ENCODE assay signal across 8 mouse cellular contexts in genomic region chr4:154871757-154872251, GRCm38 (mm10). TPM values are rescaled to one million over a fixed set of nuclear protein-coding genes. Genes with fewer than 3 reads are reported as not detected.
A peak's percentile ranks its signal among the peaks of the same experiment; 100 is the strongest.
DNase-seq lines count a peak whose midpoint lies in the region; ATAC-seq and TF ChIP-seq lines count a peak whose summit lies in the region.

No protein-coding gene starts in this region.

- H3K9me3 ChIP-seq in ES-Bruce4 (replicated peaks; ENCODE audit: control insufficient read depth, insufficient read depth, low read length, poor library complexity, severe bottlenecking): no peaks in the 10 kb centered on the region
- no peaks in the 10 kb centered on the region for H3K9me3 ChIP-seq in forebrain, embryonic 14.5 days (replicated peaks; ENCODE audit: control insufficient read depth, low read length)

- TF ChIP-seq POLR2A in ES-Bruce4 (IDR thresholded peaks at IDR 0.05; ENCODE audit: insufficient read depth, low read length): no peak

- no peaks in the 10 kb centered on the region for H3K36me3 ChIP-seq in ES-Bruce4 (ENCODE audit: control insufficient read depth, insufficient read depth, low read length, poor library complexity, severe bottlenecking)
- no peaks in the 10 kb centered on the region for H3K36me3 ChIP-seq in forebrain, embryonic 14.5 days (ENCODE audit: control insufficient read depth, insufficient read depth, low read length)

- DNase-seq in heart, adult 11 months: peak; percentile 85
- no peak for DNase-seq in heart, adult 18-20 months
- DNase-seq in forebrain, embryonic 14.5 days (ENCODE audit: low spot score): peak; percentile 19
- peak; percentile 49 for DNase-seq in mesoderm, embryonic 11.5 days (ENCODE audit: low read depth, low spot score)
- no peak for DNase-seq in frontal cortex, adult 2 months (ENCODE audit: extremely low spot score in 1 of 2, low spot score in 1 of 2)
- no peak for DNase-seq in adipocyte (ENCODE audit: low spot score)

- H3K9ac ChIP-seq in ES-Bruce4 (ENCODE audit: low read depth, poor library complexity, severe bottlenecking): no peak overlapping the region
- H3K9ac ChIP-seq in forebrain, embryonic 14.5 days (ENCODE audit: low read length): peak overlapping the region; percentile 25; the same call in 1 of the 2 replicates

- TF ChIP-seq EP300 in ES-Bruce4 (IDR thresholded peaks at IDR 0.05; ENCODE audit: insufficient read depth, low read depth, low read length): no peak

- TF ChIP-seq CTCF in ES-Bruce4 (IDR thresholded peaks at IDR 0.05; ENCODE audit: low read depth, low read length): peak; percentile 34

- H3K4me1 ChIP-seq in ES-Bruce4 (ENCODE audit: control insufficient read depth, insufficient read depth, low read length): no peaks in the 10 kb centered on the region
- H3K4me1 ChIP-seq in forebrain, embryonic 14.5 days (ENCODE audit: control insufficient read depth, insufficient read depth, low read length): 0 out of 2 replicates have a peak, but pooled peaks cover 3% of the 10 kb centered on the region

- 4% methylated on average over 11 of the region's 13 CpGs for WGBS in forebrain, embryonic 14.5 days

- no peaks in the 10 kb centered on the region for H3K27me3 ChIP-seq in ES-Bruce4 (ENCODE audit: control insufficient read depth, insufficient read depth, low read length, poor library complexity, severe bottlenecking)
- H3K27me3 ChIP-seq in forebrain, embryonic 14.5 days (replicated peaks; ENCODE audit: control insufficient read depth, insufficient read depth, low read length): peaks cover 2% of the 10 kb centered on the region; the same call in 1 of the 2 replicates

- H3K4me2 ChIP-seq in forebrain, embryonic 14.5 days (ENCODE audit: low read length): peak overlapping the region; percentile 18; the same call in 1 of the 2 replicates

- H3K27ac ChIP-seq in ES-Bruce4 (ENCODE audit: insufficient read depth, low read length): no peak overlapping the region
- H3K27ac ChIP-seq in forebrain, embryonic 14.5 days (ENCODE audit: low read depth, low read length): no peak overlapping the region

- 0 out of 2 replicates have a peak, but pooled peaks have one; percentile 18 for ATAC-seq in forebrain, embryonic 14.5 days
- no peak for ATAC-seq in granulocyte monocyte progenitor cell, adult 5-6 weeks (replicated peaks; ENCODE audit: poor library complexity, severe bottlenecking)

- H3K4me3 ChIP-seq in ES-Bruce4 (ENCODE audit: low read depth, low read length): no peak overlapping the region
- no peak overlapping the region for H3K4me3 ChIP-seq in forebrain, embryonic 14.5 days (ENCODE audit: low read depth, low read length)

RNA-seq across cellular contexts. Expression of gene Mmel1, which starts 2.4 kb away (rescaled TPM):
- total RNA-seq in heart, adult 18-20 months (2021): under 1 TPM; 0.10 to 0.13 TPM
- 1.4 and 2.0 TPM in 2 replicates for polyA plus RNA-seq in ES-Bruce4 (2011; ENCODE audit: insufficient read depth, insufficient read length, low read depth, missing spikeins)
- polyA plus RNA-seq in forebrain, embryonic 14.5 days (2014; fragmentation: Nextera tagmentation; extraction: Ambion mirVana): 0.13 and 0.37 TPM in 2 replicates
- polyA plus RNA-seq in frontal cortex, adult 2 months (2012; rRNA removed): 0.38 and 0.52 TPM in 2 replicates
- total RNA-seq in granulocyte monocyte progenitor cell, adult 5-6 weeks (2014; fragmentation: Nextera tagmentation): not detected in 2 replicates
- total RNA-seq in granulocyte monocyte progenitor cell, adult 5-6 weeks (2017): not detected in 2 replicates

RNA-seq across cellular contexts. Expression of gene Fam213b, which starts 27.1 kb away (rescaled TPM):
- 10 to 100 TPM; 82.5 to 98.2 TPM for total RNA-seq in heart, adult 18-20 months (2021)
- 11.8 and 13.9 TPM in 2 replicates for polyA plus RNA-seq in ES-Bruce4 (2011; ENCODE audit: insufficient read depth, insufficient read length, low read depth, missing spikeins)
- 40.3 and 45.9 TPM in 2 replicates for polyA plus RNA-seq in forebrain, embryonic 14.5 days (2014; fragmentation: Nextera tagmentation; extraction: Ambion mirVana)
- 121 and 126 TPM in 2 replicates for polyA plus RNA-seq in frontal cortex, adult 2 months (2012; rRNA removed)
- 6.9 and 8.5 TPM in 2 replicates for total RNA-seq in granulocyte monocyte progenitor cell, adult 5-6 weeks (2014; fragmentation: Nextera tagmentation)
- 2.9 and 6.7 TPM in 2 replicates for total RNA-seq in granulocyte monocyte progenitor cell, adult 5-6 weeks (2017)

RNA-seq across cellular contexts. Expression of gene Ttc34, which starts 34.5 kb away (rescaled TPM):
- under 1 TPM; 0.15 to 0.18 TPM for total RNA-seq in heart, adult 18-20 months (2021)
- 0.21 TPM in 1 of 2 replicates, not detected in the other for polyA plus RNA-seq in ES-Bruce4 (2011; ENCODE audit: insufficient read depth, insufficient read length, low read depth, missing spikeins)
- 0.85 and 1.5 TPM in 2 replicates for polyA plus RNA-seq in forebrain, embryonic 14.5 days (2014; fragmentation: Nextera tagmentation; extraction: Ambion mirVana)
- polyA plus RNA-seq in frontal cortex, adult 2 months (2012; rRNA removed): 2.1 and 2.3 TPM in 2 replicates
- total RNA-seq in granulocyte monocyte progenitor cell, adult 5-6 weeks (2014; fragmentation: Nextera tagmentation): 0.17 TPM in 1 of 2 replicates, not detected in the other
- total RNA-seq in granulocyte monocyte progenitor cell, adult 5-6 weeks (2017): not detected in 2 replicates

RNA-seq across cellular contexts. Expression of gene Tnfrsf14, which starts 56.6 kb away (rescaled TPM):
- 1 to 10 TPM; 5.3 to 7.1 TPM for total RNA-seq in heart, adult 18-20 months (2021)
- not detected in 2 replicates for polyA plus RNA-seq in ES-Bruce4 (2011; ENCODE audit: insufficient read depth, insufficient read length, low read depth, missing spikeins)
- polyA plus RNA-seq in forebrain, embryonic 14.5 days (2014; fragmentation: Nextera tagmentation; extraction: Ambion mirVana): not detected in 2 replicates
- polyA plus RNA-seq in frontal cortex, adult 2 months (2012; rRNA removed): 1.7 and 1.9 TPM in 2 replicates
- total RNA-seq in granulocyte monocyte progenitor cell, adult 5-6 weeks (2014; fragmentation: Nextera tagmentation): 85.4 and 110 TPM in 2 replicates
- 33.2 and 38.4 TPM in 2 replicates for total RNA-seq in granulocyte monocyte progenitor cell, adult 5-6 weeks (2017)

Comparison
In these comparisons a context has a peak if more than half of its experiments do, and no peak if none do; other contexts are left out.
1. DNase-seq: peak in heart, adult 11 months (single experiment), forebrain, embryonic 14.5 days (single experiment) and mesoderm, embryonic 11.5 days (single experiment); none in heart, adult 18-20 months (0 of 2), frontal cortex, adult 2 months (0 of 2) and adipocyte (single experiment).